Mouse (Mus musculus): Measurements from ENCODE around the gene Il1rl2.

The Il1rl2 gene

GRCm38 (mm10) chr1:40380111-40380510 lies 55.7 kb downstream of the Il1rl2 start:
- DNase-seq (ENCODE audit: low spot score) = no peak

- no peak for DNase-seq (ENCODE audit: low spot score)
Observed at GRCm38 (mm10) chr1:40380990-40381389, 56.6 kb downstream of the Il1rl2 start.

GRCm38 (mm10) chr1:40382841-40383240 lies 58.4 kb downstream of the Il1rl2 start:
- no peak for DNase-seq (ENCODE audit: low spot score)

GRCm38 (mm10) chr1:40384931-40385545 lies 60.6 kb downstream of the Il1rl2 start:
- DNase-seq (ENCODE audit: low spot score) = no peak

GRCm38 (mm10) chr1:40391374-40391773 lies 67.0 kb downstream of the Il1rl2 start:
- DNase-seq (ENCODE audit: low spot score) = no peak

GRCm38 (mm10) chr1:40392535-40392934 lies 68.1 kb downstream of the Il1rl2 start:
- DNase-seq (ENCODE audit: low spot score) = no peak

GRCm38 (mm10) chr1:40393214-40393613 lies 68.8 kb downstream of the Il1rl2 start:
- no peak for DNase-seq (ENCODE audit: low spot score)

GRCm38 (mm10) chr1:40399639-40400038 lies 75.2 kb downstream of the Il1rl2 start:
- DNase-seq (ENCODE audit: low spot score) = no peak

GRCm38 (mm10) chr1:40404682-40405081 lies 80.3 kb downstream of the Il1rl2 start:
- DNase-seq (ENCODE audit: low spot score) = no peak

- no peak for DNase-seq (ENCODE audit: low spot score)
Observed at GRCm38 (mm10) chr1:40409882-40410281, 85.5 kb downstream of the Il1rl2 start.

GRCm38 (mm10) chr1:40413039-40413438 lies 88.6 kb downstream of the Il1rl2 start:
- DNase-seq (ENCODE audit: low spot score) = no peak

GRCm38 (mm10) chr1:40414276-40414675 lies 89.9 kb downstream of the Il1rl2 start:
- DNase-seq (ENCODE audit: low spot score) = no peak

- no peak for DNase-seq (ENCODE audit: low spot score)
Observed at GRCm38 (mm10) chr1:40414863-40415656, 90.7 kb downstream of the Il1rl2 start.

- DNase-seq (ENCODE audit: low spot score) = no peak
Observed at GRCm38 (mm10) chr1:40417034-40417433, 92.6 kb downstream of the Il1rl2 start.
